Mouse (Mus musculus) frontal cortex, adult 2 months (tissue): ENCODE measurements around the gene Inpp5e. TPM values are rescaled to one million over a fixed set of nuclear protein-coding genes. Genes with fewer than 3 reads are reported as not detected.

Experiments
- DNase-seq, 2 experiments: peaks; one replicate each; pipeline ENCODE4 v3.0.0; 2022; ENCODE audit warnings: low spot score in 1 of 2; ENCODE audit errors: extremely low spot score in 1 of 2
- polyA plus RNA-seq: library from polyadenylated mRNA; depleted of rRNA; stranded (reverse); fragments of >200 nt; gene quantifications from 2 replicates; pipeline ENCODE4 v1.2.3, GENCODE M21; 2012; rRNA removed

Gene Inpp5e
- polyA plus RNA-seq, 1 experiment, result 31.6 TPM

DNA sequence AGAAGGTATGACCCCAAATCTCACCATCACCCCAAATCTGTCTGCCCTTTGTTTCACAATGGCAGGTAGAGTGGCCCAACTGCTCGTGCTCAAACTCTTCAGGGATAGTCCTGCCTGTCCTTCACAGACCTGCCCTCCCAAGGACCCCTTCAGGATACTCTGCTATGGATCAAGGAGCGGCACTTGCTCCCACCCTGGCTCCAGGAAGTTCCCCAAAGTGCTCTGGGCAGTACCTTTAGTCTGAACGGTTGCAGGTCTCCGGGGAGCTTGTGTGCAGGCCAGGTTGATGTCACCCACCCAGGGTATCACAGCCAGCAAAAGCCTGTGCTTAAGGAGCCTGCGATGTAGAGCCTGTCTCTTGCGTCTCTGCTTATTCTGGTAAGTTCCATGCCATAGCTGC lies 41.1 kb downstream of the Inpp5e start:
- no peak for DNase-seq

DNA sequence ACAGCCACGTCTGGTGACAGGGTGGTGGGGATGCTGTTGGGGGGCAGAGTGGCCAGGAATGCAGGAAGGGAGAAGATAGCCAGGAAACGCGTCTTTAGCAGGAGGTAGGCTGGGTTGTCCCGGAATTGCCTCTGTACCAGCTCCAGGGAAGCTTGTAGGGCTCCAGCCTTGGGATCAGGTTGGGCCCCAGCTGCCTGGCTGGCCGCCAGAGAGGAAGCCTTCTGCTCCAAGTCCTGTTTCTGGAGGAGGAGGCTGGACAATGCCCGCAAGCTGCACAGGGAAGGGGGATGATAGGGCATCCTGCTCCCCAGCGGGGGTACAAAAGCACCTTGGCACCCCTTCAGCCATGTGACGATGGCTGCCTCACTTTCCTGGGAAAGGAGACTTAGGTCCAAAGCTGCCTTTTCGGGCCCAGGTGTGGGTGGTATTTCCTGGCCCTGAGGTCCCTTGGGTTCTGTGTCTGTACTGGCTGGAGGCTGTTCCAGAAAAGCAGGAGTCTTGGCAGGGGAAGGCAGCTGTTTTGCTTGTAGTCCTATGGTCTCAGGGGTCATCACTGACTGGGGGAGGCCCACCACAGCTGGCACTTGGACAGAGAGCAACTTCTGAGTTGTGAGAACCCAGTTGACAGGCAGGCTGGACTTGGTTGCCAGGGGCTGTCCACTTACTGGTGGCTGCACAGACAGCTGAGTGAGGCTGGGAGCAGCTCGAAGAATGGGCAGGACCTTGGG lies 44.1 kb downstream of the Inpp5e start:
- no peak for DNase-seq

DNA sequence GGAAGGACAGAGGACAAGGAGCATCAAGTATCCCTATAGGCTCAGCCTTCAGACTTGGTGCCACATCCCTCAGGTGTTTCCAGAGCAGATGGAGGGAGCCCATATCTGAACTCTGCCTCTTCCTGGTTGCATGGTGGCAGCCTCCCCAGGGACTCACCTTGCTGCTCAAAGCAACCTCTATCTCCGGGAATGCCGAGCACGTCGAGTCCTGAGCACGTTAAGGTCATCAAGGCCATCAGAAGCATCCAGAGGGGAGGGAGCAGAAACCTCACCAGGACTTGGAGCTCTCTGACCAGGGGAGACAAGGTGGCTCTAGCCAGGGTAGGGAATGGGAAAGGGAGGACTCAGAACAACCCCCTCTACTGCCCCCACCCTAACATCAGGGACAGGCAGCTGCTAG lies 45.5 kb downstream of the Inpp5e start:
- DNase-seq, result no peak

DNA sequence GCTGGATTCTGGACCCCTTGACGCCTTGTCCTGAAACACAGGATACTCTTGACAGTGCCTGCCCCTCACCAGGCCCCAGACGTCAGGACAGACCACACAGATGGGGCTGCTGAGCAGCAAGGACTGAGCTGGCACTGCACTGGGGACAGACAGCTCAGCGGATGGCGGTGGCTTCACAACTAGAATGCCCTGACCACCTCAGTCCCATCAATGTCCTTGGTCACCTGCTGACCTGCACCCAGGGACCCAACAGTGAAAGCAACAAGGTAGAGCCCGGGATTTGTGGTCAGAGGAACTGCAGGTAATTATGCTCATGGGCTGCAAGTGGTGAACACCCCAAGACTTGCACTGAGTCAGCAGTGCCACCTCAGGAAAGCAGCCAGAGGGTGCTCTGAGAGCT lies 46.0 kb downstream of the Inpp5e start:
- DNase-seq, result no peak

DNA sequence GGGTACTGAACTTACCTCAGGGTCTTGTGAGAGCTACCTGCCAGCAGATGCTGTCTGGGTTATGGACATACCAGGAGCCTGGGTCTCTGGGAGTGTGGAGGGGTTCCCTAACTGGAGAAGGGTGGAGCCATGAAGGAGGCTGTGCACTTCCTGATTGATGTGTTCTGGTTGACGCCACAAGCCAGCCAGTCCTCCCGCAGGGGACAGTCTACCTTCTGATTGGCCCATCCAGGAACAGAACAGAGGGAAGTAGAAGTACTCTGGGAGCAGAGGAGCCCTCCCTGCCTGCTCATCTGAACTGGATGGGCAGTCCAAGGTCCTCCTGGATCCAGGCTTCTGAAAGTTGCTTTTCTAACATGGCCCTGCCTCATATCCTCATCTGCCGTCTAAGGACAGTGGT lies 48.2 kb downstream of the Inpp5e start, which contains the start of gene Card9:
Card9 (minus strand) TSS at position 147 of the 400 bp plus-strand sequence.
- DNase-seq, result no peak

DNA sequence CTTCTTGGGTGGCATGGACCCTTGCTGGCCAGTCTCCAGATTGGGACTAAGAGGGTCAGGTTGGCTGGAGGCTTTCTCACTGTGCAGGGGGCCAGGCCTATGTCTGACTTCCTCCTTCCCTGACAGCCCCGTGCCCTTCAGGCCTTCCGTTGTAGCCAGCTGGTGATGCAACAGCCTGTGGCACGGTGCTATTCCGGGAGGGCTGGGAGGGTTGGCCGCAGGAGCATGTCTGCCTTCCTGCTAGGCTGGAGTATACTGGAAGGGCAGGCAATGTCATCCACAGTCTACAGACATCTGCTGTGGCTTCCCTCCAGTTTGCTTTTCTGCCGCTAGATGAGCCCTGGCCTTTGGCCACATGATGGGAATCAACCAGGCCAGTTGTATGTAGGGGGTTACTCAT lies 49.0 kb downstream of the Inpp5e start:
- DNase-seq, result no peak

DNA sequence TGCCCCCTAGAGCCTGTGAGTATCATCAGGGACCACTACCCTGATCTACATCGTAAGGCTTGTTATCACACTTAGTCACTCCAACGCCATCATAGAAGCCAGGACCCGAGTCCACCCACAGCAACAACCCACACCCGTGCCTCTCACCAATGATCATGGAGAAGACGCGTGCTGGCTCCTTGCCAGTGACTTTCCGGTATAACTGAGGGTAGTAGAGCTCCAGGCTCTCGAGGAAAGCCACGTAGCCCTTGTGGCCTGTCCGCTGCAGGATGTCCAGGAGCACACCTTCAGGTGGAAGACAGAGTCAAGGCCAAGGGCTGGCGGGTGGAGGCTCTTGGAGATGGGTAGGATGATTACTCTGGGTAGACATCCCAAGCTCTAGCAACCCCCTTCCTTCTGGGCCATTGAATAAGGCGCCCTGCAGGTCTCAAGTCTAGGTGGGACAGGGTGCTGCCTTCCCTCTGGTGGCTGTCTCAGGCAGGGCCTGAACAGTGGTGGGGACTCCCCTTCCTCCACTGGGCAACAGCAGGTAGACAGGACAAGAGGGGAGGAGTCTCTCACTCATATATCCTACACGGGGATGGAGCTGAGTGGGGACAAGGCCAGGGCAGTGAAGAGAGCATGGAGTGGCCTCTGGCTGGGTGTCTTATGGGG lies 50.2 kb downstream of the Inpp5e start:
- DNase-seq, result no peak

DNA sequence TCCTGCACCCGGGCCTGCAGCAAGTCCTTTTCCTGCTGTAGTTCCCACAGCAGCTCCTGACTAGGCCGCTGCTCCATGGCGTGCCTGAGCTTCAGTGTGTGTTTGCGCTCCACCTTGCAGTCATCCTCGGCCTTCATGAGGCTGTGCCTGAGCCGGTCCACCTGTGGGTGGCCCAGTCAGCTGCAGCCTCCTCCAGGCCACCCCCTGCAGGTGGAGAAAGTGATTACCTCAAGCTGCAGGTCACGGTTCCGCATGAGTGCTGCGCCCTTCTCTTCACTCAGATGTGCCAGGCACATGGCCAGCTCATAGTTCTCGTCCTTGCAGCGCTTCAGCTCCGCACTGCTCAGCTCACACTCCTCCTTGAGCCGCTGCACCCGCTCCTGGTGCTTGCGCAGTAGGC lies 51.5 kb downstream of the Inpp5e start:
- DNase-seq, result no peak

DNA sequence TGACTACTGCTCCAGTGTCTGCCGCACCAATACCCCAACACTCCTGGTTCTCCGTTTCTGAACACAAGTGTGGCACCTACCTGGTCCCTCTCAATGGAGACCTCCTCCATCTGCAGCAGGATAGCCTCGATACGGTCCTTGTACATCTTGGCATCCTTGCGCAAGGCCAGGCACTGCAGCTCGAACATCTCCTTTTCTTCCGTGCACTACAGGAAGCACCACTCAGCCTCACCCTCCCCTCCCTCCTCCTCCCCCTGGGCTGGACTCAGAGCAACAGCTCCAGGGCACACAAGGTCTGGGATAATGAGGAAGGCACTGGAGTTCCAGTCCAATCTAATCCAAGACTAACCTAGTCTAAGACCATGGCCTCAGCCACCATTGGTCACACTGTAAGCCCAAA lies 52.3 kb downstream of the Inpp5e start:
- no peak for DNase-seq

DNA sequence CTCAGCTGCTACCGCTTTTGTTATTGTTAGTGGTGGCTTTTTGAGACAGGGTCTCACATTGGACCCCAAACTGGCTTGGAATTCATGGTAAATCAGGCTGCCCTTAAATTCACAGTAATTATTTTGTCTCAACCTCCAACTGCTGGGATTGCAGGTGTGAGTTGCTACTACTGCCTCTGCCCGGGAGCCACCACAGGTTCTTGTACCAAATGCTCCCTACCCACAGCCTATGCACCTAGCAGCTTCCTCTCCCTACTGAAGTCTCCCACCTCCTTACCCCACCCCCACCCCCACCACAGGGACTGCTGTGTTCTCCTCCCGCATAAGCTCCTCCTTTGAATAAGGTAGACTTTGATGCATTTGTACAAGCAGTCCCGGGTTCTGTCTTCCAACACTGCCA lies 52.8 kb downstream of the Inpp5e start:
- no peak for DNase-seq

DNA sequence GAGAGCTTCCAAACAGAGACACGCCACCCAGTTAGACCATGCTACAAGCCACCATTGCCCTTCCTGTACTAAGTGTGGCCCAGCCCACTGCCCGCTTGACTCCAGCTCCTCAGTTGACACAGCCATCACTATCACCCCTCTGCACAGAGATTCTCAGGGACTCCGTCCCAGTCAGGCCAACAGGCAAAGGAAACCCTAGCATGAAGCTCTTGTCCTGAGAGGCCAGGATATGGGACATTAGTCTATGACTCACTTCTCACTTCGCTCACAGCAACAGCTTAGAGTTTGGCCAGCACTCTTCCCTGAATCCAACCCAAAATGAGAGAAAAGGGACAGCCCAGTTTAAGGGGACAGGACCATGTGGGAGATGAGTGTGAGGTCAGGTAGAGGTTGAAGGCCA lies 54.6 kb downstream of the Inpp5e start:
- no peak for DNase-seq

DNA sequence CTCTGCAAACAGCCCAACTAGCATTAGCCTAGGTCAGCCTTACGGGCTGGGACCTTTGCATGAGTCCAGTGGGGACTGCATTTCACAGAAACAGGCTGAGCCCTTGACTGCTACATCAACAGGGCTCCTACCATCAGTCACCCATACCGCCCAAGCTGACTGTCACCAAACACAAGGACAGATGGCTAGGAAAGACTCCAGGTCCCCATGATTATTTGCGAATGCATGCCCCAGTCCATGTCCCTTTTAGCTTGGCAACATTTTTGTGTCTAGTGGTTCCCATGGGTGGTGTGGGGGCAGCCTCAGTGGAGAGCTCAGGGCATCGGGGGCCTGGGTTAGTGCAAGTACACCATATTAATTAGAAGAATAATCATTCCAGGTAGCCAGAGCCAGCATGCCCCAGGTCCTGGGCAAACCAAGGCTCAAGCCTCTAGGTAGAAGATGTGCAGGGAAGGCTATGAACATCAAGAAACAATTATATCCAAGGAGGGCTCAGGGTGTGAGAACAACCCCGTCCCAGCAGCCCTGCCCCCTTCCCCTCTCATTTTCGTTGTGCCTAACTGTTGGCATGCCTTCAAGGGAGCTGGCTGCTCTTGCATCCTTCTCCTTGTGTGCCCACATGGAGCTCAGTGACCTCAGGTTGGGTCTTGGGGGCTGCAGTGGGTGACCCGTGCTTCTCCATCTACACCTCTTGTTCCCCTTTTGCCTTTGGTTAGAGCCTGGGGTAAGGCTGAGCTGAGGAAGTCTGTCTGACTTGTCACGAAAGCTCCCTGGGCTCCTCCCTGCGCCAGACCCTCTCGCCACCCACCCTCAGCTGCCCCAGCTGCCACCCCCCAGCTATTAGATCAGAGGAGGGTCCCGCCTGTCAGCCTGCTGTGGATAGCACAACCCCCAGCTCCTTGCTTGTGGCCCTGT lies 55.7 kb downstream of the Inpp5e start:
- DNase-seq, result no peak

DNA sequence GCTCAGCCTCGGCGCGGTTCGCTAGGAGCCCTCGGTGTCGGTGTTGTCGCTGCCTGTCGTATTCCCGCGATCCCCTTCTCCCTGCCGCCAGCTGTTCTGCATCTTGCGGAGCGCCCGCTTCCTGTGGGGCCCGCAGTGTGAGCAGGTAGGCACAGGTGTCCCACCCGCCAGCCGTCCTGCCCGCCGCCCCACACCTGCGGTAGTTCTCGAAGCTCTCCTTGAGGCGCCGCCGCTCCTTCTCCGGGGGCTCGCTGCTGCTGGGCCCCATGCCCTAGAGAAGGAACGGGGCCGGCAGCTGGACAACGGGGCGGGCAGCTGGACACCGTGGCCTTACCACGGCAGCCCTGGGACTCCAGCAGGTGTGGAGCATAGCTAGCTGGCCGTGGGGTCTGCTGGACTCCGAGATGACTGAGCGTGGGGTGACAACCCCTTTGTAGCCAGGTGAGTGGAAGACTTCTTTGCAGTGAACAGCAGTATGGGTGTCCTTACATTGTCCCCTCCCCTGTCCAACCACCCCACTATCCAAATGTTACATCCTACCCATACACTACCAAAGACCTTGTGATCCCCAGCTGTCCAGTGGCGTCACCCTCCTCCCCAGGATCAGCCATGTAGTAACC lies 56.6 kb downstream of the Inpp5e start:
- DNase-seq, result no peak

DNA sequence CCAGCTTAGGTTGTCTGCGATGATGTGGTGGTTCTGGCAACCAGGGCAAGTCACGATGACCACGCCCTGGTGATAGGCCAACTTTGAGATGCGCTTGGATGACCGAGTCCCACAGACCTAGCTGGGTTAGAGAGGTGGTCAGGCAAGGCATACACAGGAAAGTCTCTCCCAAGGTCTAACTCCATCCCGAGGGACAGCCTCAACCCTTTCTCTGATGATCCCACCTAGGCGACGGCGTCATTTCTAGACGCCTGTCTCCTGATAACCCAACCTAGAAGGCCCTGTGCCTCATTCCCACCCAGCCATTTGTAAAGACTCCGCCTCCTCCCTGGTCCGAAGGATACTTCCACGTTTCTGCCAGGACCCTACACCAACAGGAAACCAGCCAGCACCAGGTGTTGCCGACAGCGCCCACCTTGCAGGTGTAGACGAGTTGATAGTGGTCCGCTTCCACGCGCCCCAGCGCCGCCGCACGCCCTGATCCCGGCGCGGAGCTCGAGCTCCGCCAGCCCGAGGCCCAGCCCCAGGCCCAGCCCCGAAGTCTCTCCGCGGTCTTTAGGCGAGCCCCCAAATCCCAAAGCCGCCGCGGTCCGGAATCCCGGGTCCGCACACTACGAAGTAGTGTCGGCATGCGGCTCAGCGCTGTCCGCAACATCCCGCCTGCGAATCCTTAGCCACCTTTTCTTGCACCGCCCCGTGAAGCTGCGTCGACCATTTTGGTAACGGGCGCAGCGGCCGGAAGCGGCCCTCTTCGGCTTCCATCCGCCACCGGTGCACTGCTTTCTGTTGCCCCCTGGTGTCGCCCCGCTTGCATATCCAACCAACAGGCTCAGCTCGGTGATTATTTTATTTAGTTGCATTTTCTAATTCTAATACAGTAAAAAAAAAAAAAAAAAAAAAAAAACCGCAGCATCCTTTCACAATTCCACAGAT lies 57.4 kb downstream of the Inpp5e start, which contains the start of gene Dnlz:
Dnlz (minus strand) TSS at position 753 of the 933 bp plus-strand sequence.
- DNase-seq, result peak; percentile 87 to 96

DNA sequence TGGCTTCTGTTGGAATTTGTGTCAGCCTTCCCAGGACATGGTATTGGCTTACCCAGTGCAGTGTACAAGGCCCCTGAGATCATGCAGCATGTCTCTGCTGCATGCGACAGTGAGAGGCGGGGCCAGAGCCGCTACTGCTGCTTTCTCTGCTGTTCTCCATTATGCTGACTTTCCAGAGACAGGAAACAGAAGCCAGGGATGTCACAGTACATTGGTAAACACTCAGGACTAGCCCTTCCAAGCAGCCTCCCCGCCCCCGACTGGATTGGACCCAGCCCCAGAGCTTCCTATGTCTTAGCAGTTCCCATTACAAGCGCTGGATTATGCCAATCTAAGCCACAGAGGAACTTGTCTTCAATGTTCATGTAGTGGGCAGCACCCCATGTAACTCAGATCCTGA lies 60.8 kb downstream of the Inpp5e start:
- DNase-seq, result no peak

Other genes starting within 250 kb of the Inpp5e start
- gene Lhx3, start 200.9 kb downstream of the Inpp5e start, polyA plus RNA-seq, result 0.13 and 0.22 TPM in 2 replicates
- 25.0 and 26.2 TPM in 2 replicates for gene Qsox2, start 171.7 kb downstream of the Inpp5e start, polyA plus RNA-seq
- 1.6 and 1.8 TPM in 2 replicates for gene Ccdc187, start 114.6 kb downstream of the Inpp5e start, polyA plus RNA-seq
- gene Gpsm1, start 93.7 kb downstream of the Inpp5e start, polyA plus RNA-seq, result 248 and 275 TPM in 2 replicates
- gene Dnlz, start 57.1 kb downstream of the Inpp5e start, polyA plus RNA-seq, result 35.2 and 37.1 TPM in 2 replicates
- 6.6 TPM in 2 replicates for gene Card9, start 48.3 kb downstream of the Inpp5e start, polyA plus RNA-seq
- 65.9 and 80.2 TPM in 2 replicates for gene Snapc4, start 28.6 kb downstream of the Inpp5e start, polyA plus RNA-seq
- 291 and 306 TPM in 2 replicates for gene Entr1, start 19.9 kb downstream of the Inpp5e start, polyA plus RNA-seq
- gene Pmpca, start 19.9 kb downstream of the Inpp5e start, polyA plus RNA-seq, result 104 and 106 TPM in 2 replicates
- 30.8 and 36.1 TPM in 2 replicates for gene Sec16a, start 36.0 kb upstream of the Inpp5e start, polyA plus RNA-seq
- 13.0 and 13.2 TPM in 2 replicates for gene Notch1, start 107.5 kb upstream of the Inpp5e start, polyA plus RNA-seq
- 123 and 130 TPM in 2 replicates for gene Egfl7, start 170.8 kb upstream of the Inpp5e start, polyA plus RNA-seq
- not detected in 2 replicates for gene Gm20532, start 177.4 kb upstream of the Inpp5e start, polyA plus RNA-seq
- 2.7 and 3.6 TPM in 2 replicates for gene Agpat2, start 195.2 kb upstream of the Inpp5e start, polyA plus RNA-seq
- 82.4 and 88.0 TPM in 2 replicates for gene Fam69b, start 219.3 kb upstream of the Inpp5e start, polyA plus RNA-seq